Comparison of ENCODE assay signal across 7 mouse cellular contexts in genomic region chr1:86491533-86492094, GRCm38 (mm10). TPM values are rescaled to one million over a fixed set of nuclear protein-coding genes. Genes with fewer than 3 reads are reported as not detected.
DNase-seq lines count a peak whose midpoint lies in the region; ATAC-seq and TF ChIP-seq lines count a peak whose summit lies in the region.

No protein-coding gene starts in this region.

- DNase-seq in G1E (ENCODE audit: low spot score) = no peak
- DNase-seq in embryonic facial prominence, embryonic 10.5 days (ENCODE audit: low spot score) = no peak
- no peak for DNase-seq in cerebellum, adult 9-10 months
- DNase-seq in left cerebral cortex, adult 11 months (ENCODE audit: low spot score) = no peak
- DNase-seq in spleen, postnatal 10 days (ENCODE audit: low spot score in 2 of 2) = no peak

- 61% methylated on average over 7 of the region's 7 CpGs for WGBS in embryonic facial prominence, embryonic 10.5 days
- whole genome bisulfite sequencing in kidney, embryonic 16.5 days = 50% methylated on average over 7 of the region's 7 CpGs
- 60% methylated on average over 7 of the region's 7 CpGs for WGBS in midbrain, embryonic 13.5 days

- H3K27ac ChIP-seq in embryonic facial prominence, embryonic 10.5 days (replicated peaks) = peak overlapping the region; percentile 76
- peak overlapping the region; percentile 94 for H3K27ac ChIP-seq in kidney, embryonic 16.5 days (ENCODE audit: low read length)
- peak overlapping the region; percentile 61; the same call in 1 of the 2 replicates for H3K27ac ChIP-seq in midbrain, embryonic 13.5 days

- peaks cover 9% of the 10 kb centered on the region for H3K36me3 ChIP-seq in G1E (replicated peaks)
- H3K36me3 ChIP-seq in embryonic facial prominence, embryonic 10.5 days (replicated peaks) = no peaks in the 10 kb centered on the region
- no peaks in the 10 kb centered on the region for H3K36me3 ChIP-seq in kidney, embryonic 16.5 days (ENCODE audit: insufficient read depth, low read length)
- H3K36me3 ChIP-seq in midbrain, embryonic 13.5 days = no peaks in the 10 kb centered on the region

- H3K27me3 ChIP-seq in G1E (ENCODE audit: insufficient read depth, low read length) = no peaks in the 10 kb centered on the region
- H3K27me3 ChIP-seq in embryonic facial prominence, embryonic 10.5 days (replicated peaks; ENCODE audit: low read depth, poor library complexity, severe bottlenecking) = no peaks in the 10 kb centered on the region
- no peaks in the 10 kb centered on the region for H3K27me3 ChIP-seq in kidney, embryonic 16.5 days (ENCODE audit: insufficient read depth, low read length)
- H3K27me3 ChIP-seq in midbrain, embryonic 13.5 days = no peaks in the 10 kb centered on the region

- H3K9me3 ChIP-seq in G1E (replicated peaks) = no peaks in the 10 kb centered on the region
- no peaks in the 10 kb centered on the region for H3K9me3 ChIP-seq in embryonic facial prominence, embryonic 10.5 days
- H3K9me3 ChIP-seq in kidney, embryonic 16.5 days (ENCODE audit: low read length) = no peaks in the 10 kb centered on the region
- no peaks in the 10 kb centered on the region for H3K9me3 ChIP-seq in midbrain, embryonic 13.5 days

- H3K4me2 ChIP-seq in kidney, embryonic 16.5 days (replicated peaks; ENCODE audit: low read depth, low read length) = no peak overlapping the region
- H3K4me2 ChIP-seq in midbrain, embryonic 13.5 days (replicated peaks) = no peak overlapping the region

- no peak for TF ChIP-seq CTCF in G1E (IDR thresholded peaks at IDR 0.05; ENCODE audit: low read depth, low read length)

- H3K9ac ChIP-seq in kidney, embryonic 16.5 days (replicated peaks; ENCODE audit: low read length) = peak overlapping the region; percentile 32
- no peak overlapping the region for H3K9ac ChIP-seq in midbrain, embryonic 13.5 days (replicated peaks)

- peak overlapping the region; percentile 28; the same call in 1 of the 2 replicates for H3K4me3 ChIP-seq in G1E (ENCODE audit: low read depth, low read length)
- no peak overlapping the region for H3K4me3 ChIP-seq in embryonic facial prominence, embryonic 10.5 days
- H3K4me3 ChIP-seq in kidney, embryonic 16.5 days (ENCODE audit: low read length) = no peak overlapping the region
- H3K4me3 ChIP-seq in midbrain, embryonic 13.5 days (replicated peaks) = no peak overlapping the region

- no peak for ATAC-seq in G1E (ENCODE audit: extremely low read depth, insufficient number of reproducible peaks, low FRiP score, poor library complexity, severe bottlenecking)
- ATAC-seq in kidney, embryonic 16.5 days (ENCODE audit: low FRiP score, low TSS enrichment) = no peak
- ATAC-seq in midbrain, embryonic 13.5 days = no peak

- peaks cover 43% of the 10 kb centered on the region for H3K4me1 ChIP-seq in G1E (ENCODE audit: insufficient read depth, low read depth, low read length)
- H3K4me1 ChIP-seq in embryonic facial prominence, embryonic 10.5 days = peaks cover 35% of the 10 kb centered on the region
- H3K4me1 ChIP-seq in kidney, embryonic 16.5 days (ENCODE audit: insufficient read depth, low read length) = peaks cover 40% of the 10 kb centered on the region
- H3K4me1 ChIP-seq in midbrain, embryonic 13.5 days (replicated peaks) = peaks cover 20% of the 10 kb centered on the region

RNA-seq across cellular contexts. Expression of gene Ptma, which starts 34.9 kb away (rescaled TPM):
- total RNA-seq in G1E (2014; fragmentation: Nextera tagmentation) (2,671 and 3,097 TPM in 2 replicates), G1E (2017) (4,796 and 5,087 TPM in 2 replicates)
- polyA plus RNA-seq in G1E (2012) = 14,052 and 14,774 TPM in 2 replicates
- 3,352 and 3,592 TPM in 2 replicates for polyA plus RNA-seq in embryonic facial prominence, embryonic 10.5 days (2016; fragmentation: Nextera tagmentation; extraction: Ambion mirVana)
- 2,279 and 2,662 TPM in 2 replicates for polyA plus RNA-seq in kidney, embryonic 16.5 days (2015; fragmentation: Nextera tagmentation; extraction: Ambion mirVana)
- 2,381 and 2,469 TPM in 2 replicates for polyA plus RNA-seq in midbrain, embryonic 13.5 days (2015; fragmentation: Nextera tagmentation; extraction: Ambion mirVana)
